Mouse (Mus musculus) limb, embryonic 14.5 days (tissue): ENCODE results near the gene Btbd6. TPM values are rescaled to one million over a fixed set of nuclear protein-coding genes. Genes with fewer than 3 reads are reported as not detected.

Source experiments
- ATAC-seq: fragments of 200-750 bp; cut with Nextera tagmentation; 2 replicates; pipeline ENCODE4 v1.8.0; 2017; ENCODE audit warnings: low read depth, moderate number of reproducible peaks, moderate TSS enrichment; ENCODE audit not compliant: low FRiP score
- DNase-seq: peaks from one replicate; pipeline ENCODE4 v3.0.0-alpha.2; 2015; ENCODE audit warnings: low spot score
- H3K27ac ChIP-seq: fragments of 300-500 bp; sonication (generic); replicated peaks from 2 replicates; pipeline ENCODE4 v1.5.1; 2014; ENCODE audit warnings: low read depth, mild to moderate bottlenecking, low read length, moderate library complexity, mixed read lengths
- H3K27me3 ChIP-seq: fragments of 300-500 bp; sonication (generic); 2 replicates; pipeline ENCODE4 v1.6.1; 2014; ENCODE audit warnings: low read length, mixed read lengths; ENCODE audit not compliant: control insufficient read depth, insufficient read depth
- H3K36me3 ChIP-seq: fragments of 300-500 bp; sonication (generic); 2 replicates; pipeline ENCODE4 v1.6.1; 2014; ENCODE audit warnings: mild to moderate bottlenecking, low read length, moderate library complexity, mixed read lengths; ENCODE audit not compliant: control insufficient read depth, insufficient read depth
- H3K4me1 ChIP-seq: fragments of 300-500 bp; sonication (generic); 2 replicates; pipeline ENCODE4 v1.6.1; 2014; ENCODE audit warnings: antibody characterized with exemption, low read length, mixed read lengths; ENCODE audit not compliant: control insufficient read depth, insufficient read depth
- H3K4me2 ChIP-seq: fragments of 300-500 bp; sonication (generic); replicated peaks from 2 replicates; pipeline ENCODE4 v1.6.1; 2014; ENCODE audit warnings: low read depth, mild to moderate bottlenecking, low read length, moderate library complexity; ENCODE audit not compliant: severe bottlenecking
- H3K4me3 ChIP-seq: fragments of 300-500 bp; sonication (generic); replicated peaks from 2 replicates; pipeline ENCODE4 v1.5.1; 2014; ENCODE audit warnings: low read length
- H3K9ac ChIP-seq: fragments of 300-500 bp; sonication (generic); 2 replicates; pipeline ENCODE4 v1.6.1; 2014; ENCODE audit warnings: mild to moderate bottlenecking, low read depth, low read length, moderate library complexity; ENCODE audit not compliant: severe bottlenecking
- H3K9me3 ChIP-seq: fragments of 300-500 bp; sonication (generic); 2 replicates; pipeline ENCODE4 v1.6.1; 2016; ENCODE audit warnings: low read length; ENCODE audit not compliant: control insufficient read depth
- POLR2A ChIP-seq: fragments of 200-500 bp; IDR thresholded peaks from 2 replicates; pipeline ENCODE4 v1.8.0; 2012; ENCODE audit warnings: inconsistent platforms, mild to moderate bottlenecking, moderate library complexity, borderline replicate concordance; ENCODE audit not compliant: insufficient read depth, insufficient read length; ENCODE audit errors: extremely low read depth
- WGBS: fragments of 180-500 bp; shearing (Covaris S2); extraction: QIAGEN DNeasy Blood & Tissue Kit; methylation state at CpG from one replicate; pipeline ENCODE4 v1.1.7; 2014; 5-methylcytosine and 5-hydroxymethylcytosine counted together
- polyA plus RNA-seq, 2 experiments: library from polyadenylated mRNA; depleted of rRNA in 1 of 2; stranded (reverse) in 1 of 2; unstranded in 1 of 2; fragments of >200 nt; fragmentation: Nextera tagmentation in 1 of 2; extraction: Ambion mirVana in 1 of 2; gene quantifications; 2 replicates each; pipeline versions ENCODE4 v1.2.1 to v1.2.3; 2012 to 2014

The Btbd6 gene
- polyA plus RNA-seq (2012; rRNA removed), result 31.0 and 52.7 TPM in 2 replicates
- 27.3 and 27.4 TPM in 2 replicates for polyA plus RNA-seq (2014; fragmentation: Nextera tagmentation; extraction: Ambion mirVana)

- peaks cover 76% of the 10 kb centered on the region for H3K36me3 ChIP-seq
- under 1% methylated on average over 70 of the region's 80 CpGs for whole genome bisulfite sequencing
- ATAC-seq, result peak; percentile 95
Measured at GRCm38 (mm10) chr12:112976371-112977073, at the start of gene Btbd6. Gene Btbd6 (plus strand): TSS chr12:112976482.

GRCm38 (mm10) chr12:112927265-112927664, 49.0 kb upstream of the Btbd6 start:
- no peak for ATAC-seq
- DNase-seq, result no peak
- TF ChIP-seq POLR2A, result no peak
- H3K4me1 ChIP-seq, result peaks cover 12% of the 10 kb centered on the region
- H3K9ac ChIP-seq, result no peak overlapping the region
- H3K27ac ChIP-seq, result no peak overlapping the region
- H3K27me3 ChIP-seq, result peaks cover 31% of the 10 kb centered on the region
- H3K4me3 ChIP-seq, result no peak overlapping the region
- no peaks in the 10 kb centered on the region for H3K36me3 ChIP-seq
- peak overlapping the region; percentile 96; the same call in 1 of the 2 replicates for H3K4me2 ChIP-seq
- H3K9me3 ChIP-seq, result no peaks in the 10 kb centered on the region
- WGBS, result 64% methylated on average over 11 of the region's 14 CpGs

More at GRCm38 (mm10) chr12:112976371-112977073, at the start of gene Btbd6:
- peak within 1 kb of the TSS; percentile 79 for H3K9ac ChIP-seq
- H3K4me2 ChIP-seq, result peak within 1 kb of the TSS; percentile 89
- H3K27me3 ChIP-seq, result no peaks in the 10 kb centered on the region
- peak; percentile 84; the same call in 1 of the 2 replicates for TF ChIP-seq POLR2A
- no peaks in the 10 kb centered on the region for H3K9me3 ChIP-seq
- peak; percentile 84 for DNase-seq
- H3K4me3 ChIP-seq, result peak within 1 kb of the TSS; percentile 76
- H3K27ac ChIP-seq, result peak within 1 kb of the TSS; percentile 89
- peaks cover 9% of the 10 kb centered on the region for H3K4me1 ChIP-seq

GRCm38 (mm10) chr12:112928401-112929241, 47.7 kb upstream of the Btbd6 start:
- DNase-seq, result no peak
- peak overlapping the region; percentile 52 for H3K4me3 ChIP-seq
- H3K27ac ChIP-seq, result no peak overlapping the region

GRCm38 (mm10) chr12:112929562-112930352, 46.5 kb upstream of the Btbd6 start, which contains the start of gene Jag2:
Gene Jag2 (minus strand): TSS chr12:112929776.
- no peak within 1 kb of the TSS for H3K27ac ChIP-seq
- DNase-seq (peak; percentile 42), ATAC-seq (peak; percentile 61)
- peak within 1 kb of the TSS; percentile 96 for H3K4me2 ChIP-seq
- peaks cover 31% of the 10 kb centered on the region for H3K27me3 ChIP-seq
- no peaks in the 10 kb centered on the region for H3K9me3 ChIP-seq
- peak within 1 kb of the TSS; percentile 52 for H3K9ac ChIP-seq
- no peak for TF ChIP-seq POLR2A
- peak within 1 kb of the TSS; percentile 52 for H3K4me3 ChIP-seq
- H3K36me3 ChIP-seq, result no peaks in the 10 kb centered on the region
- peaks cover 12% of the 10 kb centered on the region for H3K4me1 ChIP-seq
- 2% methylated on average over 35 of the region's 85 CpGs for WGBS

More at GRCm38 (mm10) chr12:112928401-112929241, 47.7 kb upstream of the Btbd6 start:
- Histone ChIP-seq H3K27me3 (peaks cover 31% of the 10 kb centered on the region), H3K36me3 (no peaks in the 10 kb centered on the region), H3K9me3 (no peaks in the 10 kb centered on the region), H3K4me1 (peaks cover 12% of the 10 kb centered on the region), H3K9ac (peak overlapping the region; percentile 52), H3K4me2 (peak overlapping the region; percentile 96)
- peak; percentile 49; the same call in 1 of the 2 replicates for ATAC-seq
- no peak for TF ChIP-seq POLR2A
- 1% methylated on average over 62 of the region's 124 CpGs for WGBS

GRCm38 (mm10) chr12:112932647-112933046, 43.6 kb upstream of the Btbd6 start:
- DNase-seq (no peak), ATAC-seq (no peak)
- H3K27ac ChIP-seq, result no peak overlapping the region
- TF ChIP-seq POLR2A, result no peak
- H3K4me2 ChIP-seq, result no peak overlapping the region
- H3K9ac ChIP-seq, result no peak overlapping the region
- H3K27me3 ChIP-seq, result peaks cover 31% of the 10 kb centered on the region
- WGBS, result 32% methylated on average over 7 of the region's 7 CpGs
- no peaks in the 10 kb centered on the region for H3K9me3 ChIP-seq
- no peak overlapping the region for H3K4me3 ChIP-seq
- 0 out of 2 replicates have a peak, but pooled peaks cover 3% of the 10 kb centered on the region for H3K36me3 ChIP-seq
- H3K4me1 ChIP-seq, result peaks cover 9% of the 10 kb centered on the region
